Mouse (Mus musculus): Measurements from ENCODE around the gene AY761184. TPM values are rescaled to one million over a fixed set of nuclear protein-coding genes. Genes with fewer than 3 reads are reported as not detected.
"Not testable (repeated sequence)": the region's sequence is repeated elsewhere in the genome, so short reads cannot be mapped to it uniquely, and the experiment has no call there.

The AY761184 gene
- polyA plus RNA-seq (2014; fragmentation: Nextera tagmentation; extraction: Ambion mirVana) = not detected in 2 replicates

DNA sequence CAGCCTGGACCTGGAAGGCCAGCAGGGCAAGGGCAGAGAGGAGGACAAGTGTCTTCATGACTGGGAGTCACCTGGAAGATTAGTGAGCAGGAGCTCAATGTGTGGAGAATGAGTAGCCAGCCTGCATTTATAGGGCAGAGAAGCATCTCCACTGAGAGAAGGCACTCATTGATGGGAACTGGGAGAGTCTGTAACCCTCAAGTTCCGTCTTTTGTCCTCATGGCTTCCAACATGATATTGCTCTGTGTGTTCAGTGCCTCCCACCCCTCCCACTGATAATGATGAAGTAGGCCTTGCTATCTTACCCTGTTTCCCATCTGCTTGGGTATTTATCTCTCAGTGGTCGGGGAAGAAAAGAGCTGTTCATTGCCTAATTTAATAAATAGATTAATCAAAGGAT, at the start of gene AY761184:
AY761184 (minus strand) TSS at position 101 of the 400 bp plus-strand sequence.
- not testable (repeated sequence) for H3K27me3 ChIP-seq (ENCODE audit: control insufficient read depth, insufficient read depth, low read length); H3K9ac ChIP-seq (replicated peaks; ENCODE audit: low read length); H3K27ac ChIP-seq (replicated peaks; ENCODE audit: low read depth, low read length); DNase-seq (ENCODE audit: low spot score); H3K4me2 ChIP-seq (ENCODE audit: low read depth, low read length); H3K4me1 ChIP-seq (ENCODE audit: control insufficient read depth, insufficient read depth, low read length); ATAC-seq (replicated peaks; ENCODE audit: insufficient number of reproducible peaks, low FRiP score, low TSS enrichment, low read depth); H3K9me3 ChIP-seq (replicated peaks; ENCODE audit: control insufficient read depth, low read length); H3K4me3 ChIP-seq (ENCODE audit: low read depth, low read length); H3K36me3 ChIP-seq (replicated peaks; ENCODE audit: control insufficient read depth, insufficient read depth, low read depth, low read length)
- WGBS = 71% methylated on average over 2 of the region's 2 CpGs

GRCm38 (mm10) chr8:21665497-21665896, 37.9 kb downstream of the AY761184 start, which contains the start of gene Defa34:
Gene Defa34, plus strand, starts transcription at chr8:21665797.
- ATAC-seq (replicated peaks; ENCODE audit: insufficient number of reproducible peaks, low FRiP score, low TSS enrichment, low read depth); H3K9me3 ChIP-seq (replicated peaks; ENCODE audit: control insufficient read depth, low read length); H3K27ac ChIP-seq (replicated peaks; ENCODE audit: low read depth, low read length); H3K27me3 ChIP-seq (ENCODE audit: control insufficient read depth, insufficient read depth, low read length); H3K4me1 ChIP-seq (ENCODE audit: control insufficient read depth, insufficient read depth, low read length); H3K4me2 ChIP-seq (ENCODE audit: low read depth, low read length); DNase-seq (ENCODE audit: low spot score); H3K36me3 ChIP-seq (replicated peaks; ENCODE audit: control insufficient read depth, insufficient read depth, low read depth, low read length); H3K9ac ChIP-seq (replicated peaks; ENCODE audit: low read length); H3K4me3 ChIP-seq (ENCODE audit: low read depth, low read length): not testable (repeated sequence)
- WGBS = no CpG with 5 or more reads among the region's 1 CpGs

DNA sequence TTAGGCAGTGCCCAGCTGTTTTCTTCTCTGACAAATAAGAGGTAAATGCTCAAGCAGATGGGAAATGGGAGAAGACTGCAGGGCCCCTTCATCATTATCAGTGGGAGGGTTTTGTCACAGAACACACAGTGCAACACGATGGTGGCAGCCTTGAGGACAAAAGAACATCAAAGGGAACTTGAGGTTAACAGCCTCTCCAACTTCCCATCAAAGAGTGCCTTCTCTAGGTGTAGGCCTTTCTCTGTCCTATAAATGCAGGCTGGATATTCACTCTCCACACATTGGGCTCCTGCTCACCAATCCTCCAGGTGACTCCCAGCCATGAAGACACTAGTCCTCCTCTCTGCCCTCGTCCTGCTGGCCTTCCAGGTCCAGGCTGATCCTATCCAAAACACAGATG, 48.0 kb downstream of the AY761184 start, which contains the start of gene Defa17:
Defa17 (plus strand) TSS at position 301 of the 400 bp plus-strand sequence.
- not testable (repeated sequence) for ATAC-seq (replicated peaks; ENCODE audit: insufficient number of reproducible peaks, low FRiP score, low TSS enrichment, low read depth); H3K4me2 ChIP-seq (ENCODE audit: low read depth, low read length)
- WGBS = no CpG with 5 or more reads among the region's 2 CpGs

More for the DNA sequence above, 48.0 kb downstream of the AY761184 start, which contains the start of gene Defa17:
- not testable (repeated sequence) for DNase-seq (ENCODE audit: low spot score); H3K9ac ChIP-seq (replicated peaks; ENCODE audit: low read length); H3K36me3 ChIP-seq (replicated peaks; ENCODE audit: control insufficient read depth, insufficient read depth, low read depth, low read length); H3K9me3 ChIP-seq (replicated peaks; ENCODE audit: control insufficient read depth, low read length); H3K27ac ChIP-seq (replicated peaks; ENCODE audit: low read depth, low read length); H3K27me3 ChIP-seq (ENCODE audit: control insufficient read depth, insufficient read depth, low read length); H3K4me3 ChIP-seq (ENCODE audit: low read depth, low read length); H3K4me1 ChIP-seq (ENCODE audit: control insufficient read depth, insufficient read depth, low read length)

Other genes starting within 250 kb of the AY761184 start
- not detected in 2 replicates for gene Gm7849, start 247.1 kb downstream of the AY761184 start, polyA plus RNA-seq (2014; fragmentation: Nextera tagmentation; extraction: Ambion mirVana)
- gene Defa20, start 194.4 kb downstream of the AY761184 start, polyA plus RNA-seq (2014; fragmentation: Nextera tagmentation; extraction: Ambion mirVana) = not detected in 2 replicates
- gene Defa32, start 174.6 kb downstream of the AY761184 start, polyA plus RNA-seq (2014; fragmentation: Nextera tagmentation; extraction: Ambion mirVana) = not detected in 2 replicates
- not detected in 2 replicates for gene Defa37, start 138.3 kb downstream of the AY761184 start, polyA plus RNA-seq (2014; fragmentation: Nextera tagmentation; extraction: Ambion mirVana)
- not detected in 2 replicates for gene Defa28, start 120.6 kb downstream of the AY761184 start, polyA plus RNA-seq (2014; fragmentation: Nextera tagmentation; extraction: Ambion mirVana)
- not detected in 2 replicates for gene Gm7861, start 109.1 kb downstream of the AY761184 start, polyA plus RNA-seq (2014; fragmentation: Nextera tagmentation; extraction: Ambion mirVana)
- gene Defa26, start 85.5 kb downstream of the AY761184 start, polyA plus RNA-seq (2014; fragmentation: Nextera tagmentation; extraction: Ambion mirVana) = not detected in 2 replicates
- gene Defa17, start 47.9 kb downstream of the AY761184 start, polyA plus RNA-seq (2014; fragmentation: Nextera tagmentation; extraction: Ambion mirVana) = not detected in 2 replicates
- not detected in 2 replicates for gene Defa34, start 37.8 kb downstream of the AY761184 start, polyA plus RNA-seq (2014; fragmentation: Nextera tagmentation; extraction: Ambion mirVana)
- not detected in 2 replicates for gene Defa24, start 30.8 kb upstream of the AY761184 start, polyA plus RNA-seq (2014; fragmentation: Nextera tagmentation; extraction: Ambion mirVana)
- gene Defb50, start 119.9 kb upstream of the AY761184 start, polyA plus RNA-seq (2014; fragmentation: Nextera tagmentation; extraction: Ambion mirVana) = not detected in 2 replicates
- gene Defb2, start 136.3 kb upstream of the AY761184 start, polyA plus RNA-seq (2014; fragmentation: Nextera tagmentation; extraction: Ambion mirVana) = not detected in 2 replicates
- gene Defb10, start 155.3 kb upstream of the AY761184 start, polyA plus RNA-seq (2014; fragmentation: Nextera tagmentation; extraction: Ambion mirVana) = not detected in 2 replicates
- gene Defb9, start 181.8 kb upstream of the AY761184 start, polyA plus RNA-seq (2014; fragmentation: Nextera tagmentation; extraction: Ambion mirVana) = not detected in 2 replicates
- not detected in 2 replicates for gene Defb11, start 202.8 kb upstream of the AY761184 start, polyA plus RNA-seq (2014; fragmentation: Nextera tagmentation; extraction: Ambion mirVana)
- gene Defb15, start 229.1 kb upstream of the AY761184 start, polyA plus RNA-seq (2014; fragmentation: Nextera tagmentation; extraction: Ambion mirVana) = not detected in 2 replicates
- gene Defb35, start 234.7 kb upstream of the AY761184 start, polyA plus RNA-seq (2014; fragmentation: Nextera tagmentation; extraction: Ambion mirVana) = not detected in 2 replicates
- gene Defb13, start 243.1 kb upstream of the AY761184 start, polyA plus RNA-seq (2014; fragmentation: Nextera tagmentation; extraction: Ambion mirVana) = not detected in 2 replicates

All from embryonic facial prominence, embryonic 11.5 days (tissue).